Mouse (Mus musculus) cortical plate, adult 2 months (tissue): ENCODE measurements around the gene Sall4.

Source experiments
- CTCF ChIP-seq: fragments of 200-500 bp; IDR thresholded peaks from 2 replicates; pipeline ENCODE4 v1.5.1; 2011; ENCODE audit warnings: mild to moderate bottlenecking, control low read depth, low read length; ENCODE audit not compliant: insufficient read depth; ENCODE audit errors: extremely low read depth
- POLR2A ChIP-seq: fragments of 200-500 bp; IDR thresholded peaks from 2 replicates; pipeline ENCODE4 v1.6.1; 2011; ENCODE audit warnings: mild to moderate bottlenecking, low read length, control low read depth; ENCODE audit not compliant: insufficient read depth; ENCODE audit errors: extremely low read depth

DNA sequence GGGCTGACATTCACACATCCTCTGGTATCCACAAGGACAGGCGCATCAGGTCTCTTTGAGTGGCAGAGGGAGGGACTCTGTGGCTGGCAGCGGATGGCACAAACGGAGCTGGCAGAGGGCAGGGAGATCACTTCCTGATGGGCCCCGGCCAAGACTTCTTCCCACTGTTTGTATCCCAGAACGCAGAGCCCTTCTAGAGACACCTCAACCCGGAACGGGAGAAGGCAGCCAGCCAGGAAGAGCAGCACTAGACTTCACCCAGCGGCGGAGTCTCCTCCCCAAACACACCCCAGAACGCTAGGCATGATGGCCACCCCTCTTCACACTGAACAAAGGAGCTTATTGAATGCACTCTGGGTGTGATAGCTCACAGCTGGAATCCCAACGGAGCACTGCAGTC is 33.7 kb downstream of the Sall4 start:
- TF ChIP-seq CTCF (no peak), POLR2A (no peak)
